Mouse (Mus musculus): Measurements from ENCODE around the gene Olfr237-ps1. TPM values are rescaled to one million over a fixed set of nuclear protein-coding genes. Genes with fewer than 3 reads are reported as not detected.

Olfr237-ps1 gene
- not detected in 2 replicates for polyA plus RNA-seq (2021; fragmentation: Nextera tagmentation)
- long read RNA-seq, experiment 1: 0 reads
- long read RNA-seq, experiment 2: 0 reads

GRCm38 (mm10) chr6:43146267-43146666, at the start of gene Olfr237-ps1:
Gene Olfr237-ps1, plus strand, starts transcription at chr6:43146567.

GRCm38 (mm10) chr6:43106069-43106468, 40.3 kb upstream of the Olfr237-ps1 start, which contains the start of gene Olfr441:
Gene Olfr441, plus strand, starts transcription at chr6:43106369.

GRCm38 (mm10) chr6:43162982-43163381, 16.6 kb downstream of the Olfr237-ps1 start, which contains the start of gene Olfr437:
Gene Olfr437, plus strand, starts transcription at chr6:43163282.

GRCm38 (mm10) chr6:43171840-43172239, 25.5 kb downstream of the Olfr237-ps1 start, which contains the start of gene Olfr13:
Gene Olfr13, plus strand, starts transcription at chr6:43172140.

GRCm38 (mm10) chr6:43196781-43197180, 50.4 kb downstream of the Olfr237-ps1 start, which contains the start of gene Olfr435:
Gene Olfr435, plus strand, starts transcription at chr6:43197146.

Other genes starting within 250 kb of the Olfr237-ps1 start
- gene Olfr447, start 237.7 kb upstream of the Olfr237-ps1 start, polyA plus RNA-seq (2021; fragmentation: Nextera tagmentation): not detected in 2 replicates
- gene Olfr446, start 225.2 kb upstream of the Olfr237-ps1 start, polyA plus RNA-seq (2021; fragmentation: Nextera tagmentation): not detected in 2 replicates
- gene Olfr444, start 197.5 kb upstream of the Olfr237-ps1 start, polyA plus RNA-seq (2021; fragmentation: Nextera tagmentation): not detected in 2 replicates
- gene Olfr441, start 40.2 kb upstream of the Olfr237-ps1 start, polyA plus RNA-seq (2021; fragmentation: Nextera tagmentation): not detected in 2 replicates
- not detected in 2 replicates for gene Olfr437, start 16.7 kb downstream of the Olfr237-ps1 start, polyA plus RNA-seq (2021; fragmentation: Nextera tagmentation)
- gene Olfr13, start 25.6 kb downstream of the Olfr237-ps1 start, polyA plus RNA-seq (2021; fragmentation: Nextera tagmentation): not detected in 2 replicates
- not detected in 2 replicates for gene Olfr435, start 50.6 kb downstream of the Olfr237-ps1 start, polyA plus RNA-seq (2021; fragmentation: Nextera tagmentation)
- not detected in 2 replicates for gene Olfr434, start 66.5 kb downstream of the Olfr237-ps1 start, polyA plus RNA-seq (2021; fragmentation: Nextera tagmentation)
- not detected in 2 replicates for gene Olfr47, start 85.0 kb downstream of the Olfr237-ps1 start, polyA plus RNA-seq (2021; fragmentation: Nextera tagmentation)
- 0.30 and 0.39 TPM in 2 replicates for gene Arhgef5, start 119.0 kb downstream of the Olfr237-ps1 start, polyA plus RNA-seq (2021; fragmentation: Nextera tagmentation)
- not detected in 2 replicates for gene Nobox, start 163.0 kb downstream of the Olfr237-ps1 start, polyA plus RNA-seq (2021; fragmentation: Nextera tagmentation)

All from left cerebral cortex, adult 6 months (tissue).